Mouse (Mus musculus): ENCODE measurements around the gene Setdb1. TPM values are rescaled to one million over a fixed set of nuclear protein-coding genes. Genes with fewer than 3 reads are reported as not detected.
"Not testable (repeated sequence)": the region's sequence is repeated elsewhere in the genome, so short reads cannot be mapped to it uniquely, and the experiment has no call there.

The Setdb1 gene
- 15.6 TPM for polyA plus RNA-seq (2012; fragmentation: generic; extraction: Trizol)
- long read RNA-seq, experiment 1, full-length matches to known transcripts: 2 of 7 reads
- long read RNA-seq, experiment 1, partial matches to known transcripts: 4 of 7 reads
- long read RNA-seq, experiment 1, other reads (novel, unspliced or antisense): 1 of 7 reads
- long read RNA-seq, experiment 2, full-length matches to known transcripts: 104 of 158 reads
- long read RNA-seq, experiment 2, partial matches to known transcripts: 27 of 158 reads
- long read RNA-seq, experiment 2, other reads (novel, unspliced or antisense): 27 of 158 reads

- Histone ChIP-seq H3K79me2 (ENCODE audit: control insufficient read depth, insufficient read depth) (peaks cover 42% of the 10 kb centered on the region), H3ac (ENCODE audit: control insufficient read depth, insufficient read length, low read depth) (peak within 1 kb of the TSS; percentile 41), H3K4me3 (ENCODE audit: insufficient read depth, poor library complexity, severe bottlenecking) (peak within 1 kb of the TSS; percentile 42), H3K36me3 (ENCODE audit: control insufficient read depth, insufficient read depth) (peaks cover 26% of the 10 kb centered on the region)
- H3K79me3 ChIP-seq (ENCODE audit: low read depth); H3K27me3 ChIP-seq (ENCODE audit: control insufficient read depth, insufficient read depth, insufficient read length): not testable (repeated sequence)
- TF ChIP-seq MAX (IDR thresholded peaks at IDR 0.05): peak; percentile 46
These were observed at the start of gene Setdb1 for GRCm38 (mm10) chr3:95356701-95357449. Gene Setdb1 (minus strand): TSS chr3:95357202.

GRCm38 (mm10) chr3:95402741-95403140 lies 45.7 kb upstream of the Setdb1 start, which contains the start of gene 4930558C23Rik:
Gene 4930558C23Rik (minus strand): TSS chr3:95402841.
- no peak within 1 kb of the TSS for H3ac ChIP-seq (ENCODE audit: control insufficient read depth, insufficient read length, low read depth)
- no peaks in the 10 kb centered on the region for H3K27me3 ChIP-seq (ENCODE audit: control insufficient read depth, insufficient read depth, insufficient read length)
- no peaks in the 10 kb centered on the region for H3K36me3 ChIP-seq (ENCODE audit: control insufficient read depth, insufficient read depth)
- H3K79me2 ChIP-seq (ENCODE audit: control insufficient read depth, insufficient read depth): no peaks in the 10 kb centered on the region
- no peak within 1 kb of the TSS for H3K4me3 ChIP-seq (ENCODE audit: insufficient read depth, poor library complexity, severe bottlenecking)
- no peaks in the 10 kb centered on the region for H3K79me3 ChIP-seq (ENCODE audit: low read depth)
- TF ChIP-seq USF1 (IDR thresholded peaks at IDR 0.05; ENCODE audit: low read depth) (no peak), FOSL1 (IDR thresholded peaks at IDR 0.05; ENCODE audit: insufficient read depth, low read length, poor library complexity, severe bottlenecking) (no peak), MYOD1 (IDR thresholded peaks at IDR 0.05; ENCODE audit: control insufficient read depth, insufficient read length, low read depth) (no peak), MAX (IDR thresholded peaks at IDR 0.05) (no peak), CTCF (IDR thresholded peaks at IDR 0.05; ENCODE audit: control insufficient read depth, insufficient read depth, insufficient read length) (no peak), CEBPB (IDR thresholded peaks at IDR 0.05; ENCODE audit: low read depth) (no peak)

- Histone ChIP-seq H3K27me3 (ENCODE audit: control insufficient read depth, insufficient read depth, insufficient read length) (no peaks in the 10 kb centered on the region), H3ac (ENCODE audit: control insufficient read depth, insufficient read length, low read depth) (no peak overlapping the region), H3K4me3 (ENCODE audit: insufficient read depth, poor library complexity, severe bottlenecking) (no peak overlapping the region), H3K36me3 (ENCODE audit: control insufficient read depth, insufficient read depth) (no peaks in the 10 kb centered on the region), H3K79me3 (ENCODE audit: low read depth) (no peaks in the 10 kb centered on the region), H3K79me2 (ENCODE audit: control insufficient read depth, insufficient read depth) (no peaks in the 10 kb centered on the region)
- no peak for TF ChIP-seq MYOD1 (IDR thresholded peaks at IDR 0.05; ENCODE audit: control insufficient read depth, insufficient read length, low read depth)
- no peak for TF ChIP-seq MAX (IDR thresholded peaks at IDR 0.05)
These were observed 37.4 kb upstream of the Setdb1 start for GRCm38 (mm10) chr3:95394385-95394784.

- Histone ChIP-seq H3K27me3 (ENCODE audit: control insufficient read depth, insufficient read depth, insufficient read length) (no peaks in the 10 kb centered on the region), H3K36me3 (ENCODE audit: control insufficient read depth, insufficient read depth) (no peaks in the 10 kb centered on the region), H3K79me3 (ENCODE audit: low read depth) (no peaks in the 10 kb centered on the region), H3ac (ENCODE audit: control insufficient read depth, insufficient read length, low read depth) (no peak overlapping the region), H3K4me3 (ENCODE audit: insufficient read depth, poor library complexity, severe bottlenecking) (no peak overlapping the region), H3K79me2 (ENCODE audit: control insufficient read depth, insufficient read depth) (no peaks in the 10 kb centered on the region)
- TF ChIP-seq MAX (IDR thresholded peaks at IDR 0.05): no peak
- TF ChIP-seq FOSL1 (IDR thresholded peaks at IDR 0.05; ENCODE audit: insufficient read depth, low read length, poor library complexity, severe bottlenecking): no peak
- TF ChIP-seq USF1 (IDR thresholded peaks at IDR 0.05; ENCODE audit: low read depth): no peak
- no peak for TF ChIP-seq CEBPB (IDR thresholded peaks at IDR 0.05; ENCODE audit: low read depth)
- no peak for TF ChIP-seq MYOD1 (IDR thresholded peaks at IDR 0.05; ENCODE audit: control insufficient read depth, insufficient read length, low read depth)
- TF ChIP-seq CTCF (IDR thresholded peaks at IDR 0.05; ENCODE audit: control insufficient read depth, insufficient read depth, insufficient read length): no peak
- TF ChIP-seq MYOG (IDR thresholded peaks at IDR 0.05; ENCODE audit: control insufficient read depth, extremely low read depth, insufficient read length): no peak
These were observed 28.5 kb upstream of the Setdb1 start for GRCm38 (mm10) chr3:95385401-95386075.

GRCm38 (mm10) chr3:95373208-95373607 lies 16.2 kb upstream of the Setdb1 start:
- no peak overlapping the region for H3ac ChIP-seq (ENCODE audit: control insufficient read depth, insufficient read length, low read depth)
- no peak for TF ChIP-seq MYOG (IDR thresholded peaks at IDR 0.05; ENCODE audit: control insufficient read depth, extremely low read depth, insufficient read length)
- TF ChIP-seq MYOD1 (IDR thresholded peaks at IDR 0.05; ENCODE audit: control insufficient read depth, insufficient read length, low read depth): no peak
- TF ChIP-seq CTCF (IDR thresholded peaks at IDR 0.05; ENCODE audit: control insufficient read depth, insufficient read depth, insufficient read length): no peak
- no peak for TF ChIP-seq CEBPB (IDR thresholded peaks at IDR 0.05; ENCODE audit: low read depth)

GRCm38 (mm10) chr3:95370101-95370500 lies 13.1 kb upstream of the Setdb1 start:
- H3K4me3 ChIP-seq (ENCODE audit: insufficient read depth, poor library complexity, severe bottlenecking): no peak overlapping the region
- H3ac ChIP-seq (ENCODE audit: control insufficient read depth, insufficient read length, low read depth): no peak overlapping the region
- H3K79me3 ChIP-seq (ENCODE audit: low read depth): no peaks in the 10 kb centered on the region
- TF ChIP-seq USF1 (IDR thresholded peaks at IDR 0.05; ENCODE audit: low read depth) (no peak), CTCF (IDR thresholded peaks at IDR 0.05; ENCODE audit: control insufficient read depth, insufficient read depth, insufficient read length) (no peak), FOSL1 (IDR thresholded peaks at IDR 0.05; ENCODE audit: insufficient read depth, low read length, poor library complexity, severe bottlenecking) (no peak), MAX (IDR thresholded peaks at IDR 0.05) (no peak), MYOG (IDR thresholded peaks at IDR 0.05; ENCODE audit: control insufficient read depth, extremely low read depth, insufficient read length) (no peak), MYOD1 (IDR thresholded peaks at IDR 0.05; ENCODE audit: control insufficient read depth, insufficient read length, low read depth) (no peak), CEBPB (IDR thresholded peaks at IDR 0.05; ENCODE audit: low read depth) (no peak)
- no peaks in the 10 kb centered on the region for H3K36me3 ChIP-seq (ENCODE audit: control insufficient read depth, insufficient read depth)
- no peaks in the 10 kb centered on the region for H3K79me2 ChIP-seq (ENCODE audit: control insufficient read depth, insufficient read depth)
- H3K27me3 ChIP-seq (ENCODE audit: control insufficient read depth, insufficient read depth, insufficient read length): no peaks in the 10 kb centered on the region

More at GRCm38 (mm10) chr3:95373208-95373607, 16.2 kb upstream of the Setdb1 start:
- no peaks in the 10 kb centered on the region for H3K79me2 ChIP-seq (ENCODE audit: control insufficient read depth, insufficient read depth)
- no peak overlapping the region for H3K4me3 ChIP-seq (ENCODE audit: insufficient read depth, poor library complexity, severe bottlenecking)
- H3K79me3 ChIP-seq (ENCODE audit: low read depth): no peaks in the 10 kb centered on the region
- H3K36me3 ChIP-seq (ENCODE audit: control insufficient read depth, insufficient read depth): no peaks in the 10 kb centered on the region
- H3K27me3 ChIP-seq (ENCODE audit: control insufficient read depth, insufficient read depth, insufficient read length): no peaks in the 10 kb centered on the region

Measured in C2C12 (cell line).